Mouse (Mus musculus): ENCODE results near the gene Map2k3.

Gene Map2k3

DNA sequence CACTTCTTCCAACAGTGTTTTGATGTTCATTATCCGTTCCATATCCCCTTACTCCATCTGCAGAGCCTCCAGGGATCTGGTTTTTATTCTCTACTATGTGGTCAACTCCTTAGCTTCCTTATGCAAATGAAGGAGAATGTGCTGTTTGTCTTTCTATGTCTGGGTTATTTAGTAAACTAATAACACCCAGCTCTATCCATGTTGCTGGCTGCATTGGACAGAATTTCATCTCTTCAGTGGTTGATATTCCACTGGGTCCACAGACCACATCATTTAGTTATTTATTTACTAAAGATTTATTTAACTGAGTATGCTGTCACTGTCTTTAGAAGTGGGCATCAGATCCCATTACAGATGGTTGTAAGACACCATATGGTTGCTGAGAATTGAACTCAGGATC, 29.3 kb downstream of the Map2k3 start:
- peak in 1 of 2 experiments; percentile 28 for DNase-seq

DNA sequence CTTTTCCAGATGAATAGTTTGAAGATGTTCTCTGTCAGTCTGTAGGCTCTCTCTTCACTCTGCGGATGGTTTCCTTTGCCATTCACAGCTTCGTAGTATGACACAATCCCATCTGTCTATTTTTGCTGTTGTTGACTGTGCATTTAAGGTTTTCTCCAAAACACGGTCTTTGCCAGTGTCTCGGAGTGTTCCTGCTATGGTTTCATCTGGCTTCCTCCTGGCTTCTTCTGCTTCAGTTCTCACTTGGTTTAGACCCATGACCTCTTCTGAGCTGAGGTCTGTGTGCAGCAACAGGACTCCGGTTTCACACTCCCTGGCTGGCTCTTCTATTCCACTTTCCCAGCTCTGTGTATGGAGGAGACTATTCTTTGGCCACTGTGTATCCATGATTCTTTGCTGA, 30.9 kb downstream of the Map2k3 start:
- no peak for DNase-seq

DNA sequence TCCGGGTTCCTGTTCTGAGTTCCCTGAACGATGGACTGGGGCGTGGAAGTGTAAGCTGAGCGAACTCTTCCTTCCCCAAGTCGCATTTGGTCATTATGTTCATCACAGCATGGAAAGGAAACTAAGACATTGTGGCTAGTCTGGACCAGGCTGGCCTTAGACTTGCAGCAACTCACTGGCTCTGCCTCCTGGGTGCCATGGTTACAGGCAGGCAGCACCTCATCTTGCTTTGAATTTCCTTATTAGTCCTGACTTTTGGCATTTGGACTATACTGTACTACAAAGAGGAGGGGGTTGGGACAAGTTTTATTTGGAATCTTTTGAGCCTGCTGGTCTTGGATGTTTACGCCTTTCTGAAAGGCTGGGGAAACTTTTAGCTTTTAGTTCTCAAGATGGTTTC, 35.1 kb downstream of the Map2k3 start:
- DNase-seq: no peak

DNA sequence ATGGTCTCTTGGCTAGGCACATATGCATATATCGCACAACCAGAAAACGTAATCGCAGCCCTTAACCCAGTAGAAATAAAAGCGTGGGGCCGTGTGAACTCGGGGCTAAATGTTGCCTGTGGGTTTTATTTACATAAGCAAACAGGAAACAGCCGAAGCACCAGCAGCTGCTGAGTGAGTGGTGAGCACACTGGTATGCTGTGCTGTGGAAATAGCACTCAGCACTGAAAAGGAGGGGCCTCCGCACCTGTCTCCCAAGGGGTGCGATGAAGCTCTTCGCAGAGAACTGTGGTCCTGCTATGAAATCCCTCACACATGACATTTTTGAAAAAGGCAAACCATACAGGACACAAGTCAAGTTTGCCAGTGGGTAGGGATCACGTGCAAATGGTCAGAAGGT, 43.3 kb downstream of the Map2k3 start:
- no peak for DNase-seq

DNA sequence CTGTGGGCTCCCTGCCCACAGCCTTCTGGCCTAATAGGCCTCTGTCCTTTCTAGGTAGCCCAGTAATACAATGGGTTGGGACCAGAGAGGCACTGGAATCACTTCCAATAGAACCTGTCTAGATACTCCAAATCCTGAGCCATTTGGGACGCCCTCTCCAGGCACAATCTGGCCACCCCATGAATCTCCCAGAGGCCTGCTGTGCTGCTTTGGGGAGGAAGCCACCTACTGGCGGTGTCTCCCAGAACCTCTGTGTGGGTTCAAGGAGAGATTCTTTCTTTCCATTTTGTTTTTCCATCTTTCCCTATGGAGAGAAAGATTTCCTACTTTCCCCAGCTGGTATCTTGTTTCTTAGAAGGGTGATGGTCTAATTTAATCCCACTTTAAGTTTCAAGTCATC, 44.4 kb downstream of the Map2k3 start:
- DNase-seq: peak in 1 of 2 experiments; percentile 34

DNA sequence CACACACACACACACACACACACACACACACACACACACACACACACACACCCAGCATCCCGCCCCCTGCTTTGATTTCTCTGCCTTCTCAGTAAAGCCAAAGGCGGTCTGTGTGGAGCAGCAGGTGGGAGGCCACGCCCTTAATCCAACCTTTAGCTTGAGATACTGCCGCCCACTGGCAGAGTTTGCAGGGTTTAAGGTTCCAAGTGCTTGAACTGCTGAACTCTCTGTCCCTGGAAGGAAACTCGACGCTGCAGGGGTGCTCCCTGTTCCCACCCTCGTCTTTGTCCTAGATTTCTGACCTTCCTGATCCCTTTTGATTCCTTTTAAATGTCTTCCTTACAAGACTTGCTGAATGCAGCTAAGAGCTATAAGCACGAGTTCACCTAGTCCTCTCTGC, 44.9 kb downstream of the Map2k3 start:
- peak; percentile 76 to 82 for DNase-seq

DNA sequence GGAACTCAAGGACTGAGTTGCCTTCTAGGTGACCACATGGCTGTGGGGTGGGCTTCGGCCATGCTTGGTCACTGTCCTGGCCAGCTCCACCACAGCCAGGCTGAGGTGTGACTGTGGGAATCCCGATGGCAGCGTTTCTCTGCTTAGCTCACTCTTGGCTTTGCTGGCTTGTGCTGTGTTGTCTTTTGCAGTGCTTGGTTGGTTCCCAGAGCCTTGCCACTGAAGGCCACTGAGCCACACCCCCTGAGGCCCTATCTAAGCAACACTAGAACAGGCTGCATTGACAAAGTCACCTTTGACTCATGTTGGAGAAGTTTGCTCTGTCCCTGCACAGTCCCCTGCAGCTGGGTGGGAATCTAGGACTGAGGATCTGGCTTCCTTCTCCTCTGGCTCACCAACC, 45.3 kb downstream of the Map2k3 start:
- no peak for DNase-seq

DNA sequence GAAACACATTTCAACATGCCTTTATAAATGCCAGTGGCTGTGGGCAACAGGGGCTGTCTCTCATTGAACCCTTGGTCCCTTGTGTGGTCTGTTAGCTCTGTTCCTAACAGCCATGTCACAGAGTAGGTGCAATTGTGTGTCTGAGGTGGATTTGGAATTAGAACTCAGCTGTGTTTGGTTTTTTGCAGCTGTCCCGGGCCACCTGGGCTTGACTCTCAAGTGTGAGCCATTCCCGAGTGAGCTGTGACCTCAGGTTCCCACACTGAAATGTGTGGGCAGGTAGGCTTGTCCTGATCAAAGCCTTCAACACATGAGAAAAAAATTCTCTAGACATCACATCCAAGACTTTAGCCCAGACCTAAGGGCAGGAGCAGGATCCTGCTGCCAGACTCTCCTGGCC, 46.8 kb downstream of the Map2k3 start:
- DNase-seq: no peak

DNA sequence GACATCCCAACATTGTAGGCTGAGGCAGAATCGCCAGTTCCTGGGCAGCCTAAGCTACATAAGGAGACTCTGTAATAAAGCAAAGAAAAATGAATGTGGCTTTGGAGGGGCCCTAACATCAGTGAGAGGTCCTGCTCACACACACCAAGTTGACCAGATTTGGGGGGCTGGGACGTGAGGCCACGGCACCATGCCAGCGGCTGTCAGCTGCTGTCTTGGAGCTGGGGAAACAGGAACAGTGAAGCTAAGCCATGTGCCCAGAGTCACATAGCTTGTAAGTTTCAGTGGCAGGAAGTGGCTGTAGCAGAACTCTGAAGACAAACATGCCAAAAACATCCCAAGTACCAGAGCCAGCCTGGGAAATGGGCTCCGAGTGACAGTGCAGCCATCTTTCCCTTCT, 48.0 kb downstream of the Map2k3 start:
- DNase-seq: no peak

DNA sequence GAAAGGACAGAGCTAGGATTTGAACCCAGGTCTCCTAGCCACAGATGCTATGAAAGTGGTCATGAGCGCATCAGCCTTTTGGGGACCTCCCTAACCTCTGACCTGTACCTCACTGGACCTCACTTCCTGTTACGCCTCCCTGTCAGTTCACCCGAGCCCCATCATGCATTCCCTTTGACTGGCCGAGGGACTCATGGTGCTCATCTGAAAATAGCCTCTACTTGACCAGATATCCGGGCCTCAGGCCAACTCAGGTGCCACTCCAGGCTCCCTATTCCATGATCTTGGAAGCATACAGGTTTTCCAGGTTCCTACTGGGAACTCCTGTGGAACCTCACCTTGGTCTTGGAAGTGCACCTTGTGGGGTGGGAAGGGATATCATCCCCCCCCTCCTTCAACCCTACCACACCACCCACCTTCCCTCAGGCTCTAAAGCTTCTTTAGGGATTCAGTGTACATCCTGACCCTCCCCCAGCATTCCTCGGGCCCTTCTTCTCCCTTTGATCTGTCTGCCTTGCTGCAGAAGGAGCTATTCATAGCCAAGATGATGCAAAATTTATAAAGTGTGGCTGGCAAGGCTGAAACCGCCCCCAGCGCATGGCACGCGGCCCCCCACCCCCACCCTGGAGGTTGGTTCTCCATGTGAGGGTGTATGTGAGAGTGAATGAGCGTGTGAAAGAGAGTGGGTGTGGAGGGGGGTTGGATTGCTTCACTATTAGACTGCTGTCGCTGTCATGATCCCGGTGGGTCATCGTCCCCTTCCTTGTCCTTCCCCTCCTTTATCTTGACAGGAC, 50.1 kb downstream of the Map2k3 start:
- no peak for DNase-seq

DNA sequence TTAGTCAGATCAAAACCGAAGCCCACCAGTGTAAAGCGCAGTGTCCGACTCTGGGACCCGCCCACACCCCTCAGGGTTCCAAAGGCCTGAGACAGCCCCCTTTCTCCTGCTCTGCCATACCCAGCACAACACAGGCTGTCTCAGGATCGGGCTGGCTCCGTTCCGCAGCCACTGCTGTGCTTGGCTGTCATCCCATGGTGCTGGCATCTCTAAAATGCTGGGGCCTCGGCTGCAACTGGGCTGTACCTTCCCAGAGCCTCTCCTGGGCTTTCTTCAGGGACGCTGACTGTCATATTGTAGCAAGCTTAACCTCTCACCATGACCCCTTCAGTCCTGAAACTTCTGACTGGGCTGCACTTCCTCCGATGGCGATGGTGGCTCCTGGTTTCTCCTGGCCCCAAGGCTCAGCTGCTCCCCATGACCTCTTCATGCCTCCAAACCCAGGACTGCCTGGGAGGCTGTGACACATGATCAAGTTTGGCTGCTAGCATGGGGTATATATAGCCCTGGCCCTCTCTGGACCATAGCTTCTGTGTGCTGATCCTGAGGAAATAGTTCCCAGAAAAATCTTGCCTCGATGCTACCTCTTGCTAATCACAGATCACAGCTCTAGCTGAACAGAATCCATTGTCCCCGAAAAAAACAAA, 53.2 kb downstream of the Map2k3 start:
- no peak for DNase-seq

DNA sequence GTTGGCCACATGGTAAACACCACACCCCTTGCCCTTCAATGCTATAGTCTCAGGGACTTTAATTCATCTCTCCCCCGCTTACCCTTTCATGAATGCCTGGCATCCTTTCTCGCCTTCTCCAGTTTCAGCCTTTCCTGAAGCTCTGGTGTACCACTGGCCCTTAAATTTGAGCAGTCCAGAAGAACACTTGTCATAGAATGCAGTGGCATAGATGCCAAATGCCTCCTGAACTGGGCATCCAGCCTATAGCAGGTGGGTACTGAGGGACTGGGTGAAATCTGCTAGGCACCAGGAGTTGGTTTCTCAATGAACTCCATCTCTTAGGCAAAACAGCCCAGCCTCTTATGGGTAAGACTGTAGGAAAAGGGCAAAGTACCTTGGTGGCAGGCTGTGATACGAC, 58.6 kb downstream of the Map2k3 start:
- no peak for DNase-seq
